Mouse (Mus musculus): ENCODE data around the gene Csde1. TPM values are rescaled to one million over a fixed set of nuclear protein-coding genes. Genes with fewer than 3 reads are reported as not detected.
A peak's percentile ranks its signal among the peaks of the same experiment; 100 is the strongest.

Csde1 gene
- 254 and 288 TPM in 2 replicates for polyA plus RNA-seq (2014; fragmentation: Nextera tagmentation; extraction: Ambion mirVana)

- peaks cover 14% of the 10 kb centered on the region for H3K4me1 ChIP-seq (replicated peaks; ENCODE audit: control insufficient read depth, insufficient read depth, low read length)
- H3K9ac ChIP-seq (ENCODE audit: low read depth, low read length) = peak within 1 kb of the TSS; percentile 98
- ATAC-seq (replicated peaks; ENCODE audit: low FRiP score) (peak; percentile 90), DNase-seq (ENCODE audit: low spot score) (peak; percentile 94)
- H3K27ac ChIP-seq (ENCODE audit: low read depth, low read length) = peak within 1 kb of the TSS; percentile 90
- H3K36me3 ChIP-seq (ENCODE audit: control insufficient read depth, insufficient read depth, low read length) = no peaks in the 10 kb centered on the region; the same call in 1 of the 2 replicates
- peak within 1 kb of the TSS; percentile 78 for H3K4me2 ChIP-seq
- H3K4me3 ChIP-seq (ENCODE audit: low read depth, low read length) = peak within 1 kb of the TSS; percentile 84
- no peaks in the 10 kb centered on the region for H3K9me3 ChIP-seq (ENCODE audit: control insufficient read depth, low read length)
- under 1% methylated on average over 55 of the region's 55 CpGs for WGBS
- no peaks in the 10 kb centered on the region for H3K27me3 ChIP-seq (replicated peaks; ENCODE audit: control insufficient read depth, insufficient read depth, low read length)
Measured at GRCm38 (mm10) chr3:103020249-103020942, at the start of gene Csde1. Csde1 (plus strand) TSS chr3:103020426.

DNA sequence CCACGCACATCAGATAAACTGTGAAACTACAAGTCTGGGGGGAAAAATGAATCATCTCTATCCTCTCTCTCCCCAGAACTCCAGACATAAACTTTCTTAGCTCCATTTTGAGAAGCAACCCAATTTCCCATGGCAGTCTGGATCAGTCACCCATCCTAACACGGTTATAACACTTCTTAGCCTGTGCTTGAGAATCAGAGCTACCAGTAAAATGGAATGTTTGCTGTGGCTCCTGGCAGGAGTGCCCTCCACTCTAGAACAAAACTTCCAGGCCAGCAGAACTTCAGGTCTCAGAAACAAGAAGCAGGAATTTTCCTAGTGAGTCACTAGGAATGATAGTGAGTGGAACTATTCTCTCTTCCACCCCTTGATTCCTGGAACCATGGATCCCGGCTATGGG, 49.7 kb upstream of the Csde1 start:
- Histone ChIP-seq H3K27me3 (replicated peaks; ENCODE audit: control insufficient read depth, insufficient read depth, low read length) (no peaks in the 10 kb centered on the region), H3K4me1 (replicated peaks; ENCODE audit: control insufficient read depth, insufficient read depth, low read length) (no peaks in the 10 kb centered on the region), H3K36me3 (ENCODE audit: control insufficient read depth, insufficient read depth, low read length) (no peaks in the 10 kb centered on the region), H3K4me3 (ENCODE audit: low read depth, low read length) (no peak overlapping the region), H3K9ac (ENCODE audit: low read depth, low read length) (no peak overlapping the region), H3K4me2 (no peak overlapping the region), H3K27ac (ENCODE audit: low read depth, low read length) (no peak overlapping the region), H3K9me3 (ENCODE audit: control insufficient read depth, low read length) (no peaks in the 10 kb centered on the region)
- no peak for DNase-seq (ENCODE audit: low spot score)
- 73% methylated on average over 3 of the region's 3 CpGs for WGBS
- ATAC-seq (replicated peaks; ENCODE audit: low FRiP score) = no peak

- Histone ChIP-seq H3K9ac (ENCODE audit: low read depth, low read length) (no peak overlapping the region), H3K36me3 (ENCODE audit: control insufficient read depth, insufficient read depth, low read length) (no peaks in the 10 kb centered on the region), H3K27me3 (replicated peaks; ENCODE audit: control insufficient read depth, insufficient read depth, low read length) (no peaks in the 10 kb centered on the region), H3K4me1 (replicated peaks; ENCODE audit: control insufficient read depth, insufficient read depth, low read length) (no peaks in the 10 kb centered on the region), H3K27ac (ENCODE audit: low read depth, low read length) (no peak overlapping the region), H3K4me3 (ENCODE audit: low read depth, low read length) (no peak overlapping the region), H3K9me3 (ENCODE audit: control insufficient read depth, low read length) (no peaks in the 10 kb centered on the region), H3K4me2 (no peak overlapping the region)
- DNase-seq (ENCODE audit: low spot score) (no peak), ATAC-seq (replicated peaks; ENCODE audit: low FRiP score) (no peak)
- WGBS = 75% methylated on average over 4 of the region's 4 CpGs
Measured at GRCm38 (mm10) chr3:102976906-102977305, 43.3 kb upstream of the Csde1 start.

GRCm38 (mm10) chr3:102979550-102980348, 40.5 kb upstream of the Csde1 start:
- no peaks in the 10 kb centered on the region for H3K36me3 ChIP-seq (ENCODE audit: control insufficient read depth, insufficient read depth, low read length)
- no peak overlapping the region for H3K4me3 ChIP-seq (ENCODE audit: low read depth, low read length)
- no peaks in the 10 kb centered on the region for H3K9me3 ChIP-seq (ENCODE audit: control insufficient read depth, low read length)
- H3K4me1 ChIP-seq (replicated peaks; ENCODE audit: control insufficient read depth, insufficient read depth, low read length) = no peaks in the 10 kb centered on the region
- no peak for ATAC-seq (replicated peaks; ENCODE audit: low FRiP score)
- no peak for DNase-seq (ENCODE audit: low spot score)
- no peak overlapping the region for H3K27ac ChIP-seq (ENCODE audit: low read depth, low read length)
- WGBS = 42% methylated on average over 10 of the region's 10 CpGs
- no peak overlapping the region for H3K4me2 ChIP-seq
- no peak overlapping the region for H3K9ac ChIP-seq (ENCODE audit: low read depth, low read length)
- no peaks in the 10 kb centered on the region for H3K27me3 ChIP-seq (replicated peaks; ENCODE audit: control insufficient read depth, insufficient read depth, low read length)

GRCm38 (mm10) chr3:102980349-102980736, 39.9 kb upstream of the Csde1 start:
- Histone ChIP-seq H3K4me2 (no peak overlapping the region), H3K9ac (ENCODE audit: low read depth, low read length) (no peak overlapping the region), H3K27me3 (replicated peaks; ENCODE audit: control insufficient read depth, insufficient read depth, low read length) (no peaks in the 10 kb centered on the region), H3K4me1 (replicated peaks; ENCODE audit: control insufficient read depth, insufficient read depth, low read length) (no peaks in the 10 kb centered on the region), H3K9me3 (ENCODE audit: control insufficient read depth, low read length) (no peaks in the 10 kb centered on the region), H3K36me3 (ENCODE audit: control insufficient read depth, insufficient read depth, low read length) (no peaks in the 10 kb centered on the region), H3K27ac (ENCODE audit: low read depth, low read length) (no peak overlapping the region), H3K4me3 (ENCODE audit: low read depth, low read length) (no peak overlapping the region)
- 56% methylated on average over 3 of the region's 3 CpGs for WGBS
- no peak for ATAC-seq (replicated peaks; ENCODE audit: low FRiP score)
- DNase-seq (ENCODE audit: low spot score) = no peak

GRCm38 (mm10) chr3:102991041-102991440, 29.2 kb upstream of the Csde1 start:
- Histone ChIP-seq H3K9me3 (ENCODE audit: control insufficient read depth, low read length) (no peaks in the 10 kb centered on the region), H3K36me3 (ENCODE audit: control insufficient read depth, insufficient read depth, low read length) (no peaks in the 10 kb centered on the region), H3K27ac (ENCODE audit: low read depth, low read length) (no peak overlapping the region), H3K4me1 (replicated peaks; ENCODE audit: control insufficient read depth, insufficient read depth, low read length) (0 out of 2 replicates have a peak, but pooled peaks cover 4% of the 10 kb centered on the region), H3K9ac (ENCODE audit: low read depth, low read length) (no peak overlapping the region), H3K4me3 (ENCODE audit: low read depth, low read length) (no peak overlapping the region), H3K27me3 (replicated peaks; ENCODE audit: control insufficient read depth, insufficient read depth, low read length) (no peaks in the 10 kb centered on the region), H3K4me2 (no peak overlapping the region)
- no peak for ATAC-seq (replicated peaks; ENCODE audit: low FRiP score)
- WGBS = 62% methylated on average over 8 of the region's 8 CpGs
- no peak for DNase-seq (ENCODE audit: low spot score)

DNA sequence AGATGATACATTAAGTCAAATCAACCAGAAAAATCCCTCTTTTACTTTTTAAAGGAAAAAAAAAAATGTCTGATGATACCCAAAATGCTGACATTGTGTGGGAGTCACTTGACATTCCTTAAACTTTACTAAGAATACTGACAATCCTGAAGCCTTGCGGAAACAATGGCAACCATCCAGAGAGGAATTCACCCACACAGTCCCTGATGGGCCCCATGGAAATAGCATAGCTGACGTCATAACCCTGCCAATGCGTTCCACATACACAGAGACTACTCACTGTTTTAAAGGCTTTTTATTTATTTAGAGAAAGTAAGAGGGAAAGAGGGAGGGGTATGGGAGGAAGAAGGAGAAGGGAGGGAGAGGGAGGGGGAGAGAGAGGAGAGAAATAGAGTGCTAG, 27.3 kb upstream of the Csde1 start:
- no peak overlapping the region for H3K4me2 ChIP-seq
- DNase-seq (ENCODE audit: low spot score) (no peak), ATAC-seq (replicated peaks; ENCODE audit: low FRiP score) (no peak)
- WGBS = 58% methylated on average over 3 of the region's 3 CpGs
- no peak overlapping the region for H3K27ac ChIP-seq (ENCODE audit: low read depth, low read length)
- H3K36me3 ChIP-seq (ENCODE audit: control insufficient read depth, insufficient read depth, low read length) = no peaks in the 10 kb centered on the region
- no peaks in the 10 kb centered on the region for H3K9me3 ChIP-seq (ENCODE audit: control insufficient read depth, low read length)
- no peak overlapping the region for H3K4me3 ChIP-seq (ENCODE audit: low read depth, low read length)
- no peaks in the 10 kb centered on the region for H3K27me3 ChIP-seq (replicated peaks; ENCODE audit: control insufficient read depth, insufficient read depth, low read length)
- H3K9ac ChIP-seq (ENCODE audit: low read depth, low read length) = no peak overlapping the region
- peaks cover 15% of the 10 kb centered on the region; the same call in 1 of the 2 replicates for H3K4me1 ChIP-seq (replicated peaks; ENCODE audit: control insufficient read depth, insufficient read depth, low read length)

GRCm38 (mm10) chr3:102995233-102995604, 25.0 kb upstream of the Csde1 start:
- 49% methylated on average over 7 of the region's 7 CpGs for WGBS
- ATAC-seq (replicated peaks; ENCODE audit: low FRiP score) (no peak), DNase-seq (ENCODE audit: low spot score) (no peak)
- peaks cover 5% of the 10 kb centered on the region for H3K36me3 ChIP-seq (ENCODE audit: control insufficient read depth, insufficient read depth, low read length)
- no peak overlapping the region; the same call in 1 of the 2 replicates for H3K9ac ChIP-seq (ENCODE audit: low read depth, low read length)
- H3K27me3 ChIP-seq (replicated peaks; ENCODE audit: control insufficient read depth, insufficient read depth, low read length) = no peaks in the 10 kb centered on the region
- H3K27ac ChIP-seq (ENCODE audit: low read depth, low read length) = peak overlapping the region; percentile 90; the same call in 1 of the 2 replicates
- peak overlapping the region; percentile 79 for H3K4me3 ChIP-seq (ENCODE audit: low read depth, low read length)
- H3K9me3 ChIP-seq (ENCODE audit: control insufficient read depth, low read length) = no peaks in the 10 kb centered on the region
- peak overlapping the region; percentile 74 for H3K4me2 ChIP-seq
- H3K4me1 ChIP-seq (replicated peaks; ENCODE audit: control insufficient read depth, insufficient read depth, low read length) = peaks cover 15% of the 10 kb centered on the region; the same call in 1 of the 2 replicates
